Mouse (Mus musculus) G1E-ER4 (cell line): ENCODE results near the gene Hoxa7. TPM values are rescaled to one million over a fixed set of nuclear protein-coding genes. Genes with fewer than 3 reads are reported as not detected.

ENCODE experiments used
- GATA1 ChIP-seq: IDR thresholded peaks from one replicate; pipeline ENCODE4 v1.8.0; 2012; ENCODE audit warnings: low read length, inconsistent platforms
- polyA plus RNA-seq: library from polyadenylated mRNA; stranded (reverse); fragments of >175 nt; gene quantifications from 2 replicates; pipeline ENCODE4 v1.2.3, GENCODE M21; 2012

Gene Hoxa7
- polyA plus RNA-seq, 1 experiment, result not detected

DNA sequence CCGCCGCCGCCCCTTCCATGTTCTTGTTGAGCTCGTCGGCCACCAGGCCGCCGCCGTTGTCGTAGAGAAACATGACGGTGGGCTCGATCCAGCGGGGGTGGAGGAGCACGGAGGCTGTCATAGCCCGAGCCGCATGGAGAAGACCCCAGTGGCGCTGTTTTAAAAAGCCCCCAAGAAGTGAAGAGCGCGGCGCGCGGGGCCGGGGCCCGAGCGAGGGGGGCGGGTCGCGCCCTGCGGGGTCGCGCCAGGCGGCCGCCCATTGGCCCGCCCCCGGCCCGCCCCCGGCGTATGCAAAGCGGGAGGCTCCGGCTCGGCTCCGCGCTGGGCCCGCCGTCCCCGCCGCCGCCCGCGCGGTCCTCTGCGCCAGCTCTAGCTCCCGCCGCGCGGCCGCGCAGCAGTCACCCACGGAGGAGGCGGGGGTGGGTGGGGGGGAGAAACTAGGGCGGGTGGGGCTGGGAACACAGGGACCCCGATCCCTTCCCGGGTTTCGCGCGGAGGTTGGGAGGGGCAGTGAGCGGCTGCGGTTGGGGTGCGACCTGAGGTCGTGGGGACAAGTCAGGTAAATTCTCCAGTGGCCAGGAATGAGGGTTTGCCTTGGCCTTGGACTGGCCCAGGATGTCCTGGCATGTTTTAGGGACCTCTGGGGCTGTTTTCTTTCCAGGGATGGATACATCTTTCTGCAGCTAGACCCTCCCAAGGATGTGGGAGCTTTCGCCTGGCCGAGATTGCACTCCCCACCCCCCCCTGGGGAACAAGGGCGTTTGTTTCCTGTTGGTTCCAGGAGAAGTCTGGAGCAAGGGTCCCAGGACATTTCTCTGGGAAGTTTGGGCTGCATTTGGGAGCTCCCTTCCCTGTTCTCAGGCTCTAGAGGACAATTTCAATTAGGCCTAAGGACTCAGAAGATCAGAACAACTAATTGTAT lies 39.3 kb upstream of the Hoxa7 start, which contains the start of gene Hoxa13:
Hoxa13 (minus strand) TSS at position 227 of the 922 bp plus-strand sequence.
- TF ChIP-seq GATA1, result no peak

- TF ChIP-seq GATA1, result no peak
Measured at GRCm38 (mm10) chr6:52259811-52260261, 38.2 kb upstream of the Hoxa7 start.

- TF ChIP-seq GATA1, result no peak
Measured at GRCm38 (mm10) chr6:52259081-52259790, 37.6 kb upstream of the Hoxa7 start.

GRCm38 (mm10) chr6:52256956-52257355 lies 35.3 kb upstream of the Hoxa7 start:
- TF ChIP-seq GATA1, result no peak

- TF ChIP-seq GATA1, result no peak
Measured at GRCm38 (mm10) chr6:52253511-52254500, 32.2 kb upstream of the Hoxa7 start.

DNA sequence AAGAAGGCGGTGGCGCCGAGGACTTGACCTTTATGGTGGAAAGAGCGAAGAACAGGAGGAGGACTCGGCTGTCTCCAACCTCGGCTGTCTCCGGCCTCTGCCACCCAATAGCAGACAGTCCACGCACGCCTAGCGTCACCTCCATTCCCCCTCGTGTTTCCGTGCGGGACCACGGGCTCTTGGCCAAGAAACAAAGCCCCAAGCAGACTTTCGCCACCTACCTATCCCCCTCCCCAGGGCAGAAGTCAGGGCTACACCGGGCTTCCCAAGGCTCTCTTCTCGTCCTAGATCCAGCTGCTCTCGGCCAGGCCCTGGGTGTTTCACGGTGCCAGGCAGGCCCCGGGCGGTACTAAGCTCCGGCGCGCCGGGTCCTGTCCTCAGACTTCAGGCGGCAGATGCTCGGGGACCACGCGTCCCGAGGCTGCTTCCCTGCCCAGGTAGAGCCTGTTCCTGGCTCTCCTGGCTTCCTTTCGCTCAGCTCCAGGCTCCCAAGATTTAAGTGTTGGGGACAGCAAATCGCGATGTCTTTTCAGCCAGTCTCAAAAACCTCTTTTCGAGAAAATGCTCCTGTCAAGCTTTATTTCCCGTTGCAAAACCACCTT lies 31.2 kb upstream of the Hoxa7 start:
- no peak for TF ChIP-seq GATA1

DNA sequence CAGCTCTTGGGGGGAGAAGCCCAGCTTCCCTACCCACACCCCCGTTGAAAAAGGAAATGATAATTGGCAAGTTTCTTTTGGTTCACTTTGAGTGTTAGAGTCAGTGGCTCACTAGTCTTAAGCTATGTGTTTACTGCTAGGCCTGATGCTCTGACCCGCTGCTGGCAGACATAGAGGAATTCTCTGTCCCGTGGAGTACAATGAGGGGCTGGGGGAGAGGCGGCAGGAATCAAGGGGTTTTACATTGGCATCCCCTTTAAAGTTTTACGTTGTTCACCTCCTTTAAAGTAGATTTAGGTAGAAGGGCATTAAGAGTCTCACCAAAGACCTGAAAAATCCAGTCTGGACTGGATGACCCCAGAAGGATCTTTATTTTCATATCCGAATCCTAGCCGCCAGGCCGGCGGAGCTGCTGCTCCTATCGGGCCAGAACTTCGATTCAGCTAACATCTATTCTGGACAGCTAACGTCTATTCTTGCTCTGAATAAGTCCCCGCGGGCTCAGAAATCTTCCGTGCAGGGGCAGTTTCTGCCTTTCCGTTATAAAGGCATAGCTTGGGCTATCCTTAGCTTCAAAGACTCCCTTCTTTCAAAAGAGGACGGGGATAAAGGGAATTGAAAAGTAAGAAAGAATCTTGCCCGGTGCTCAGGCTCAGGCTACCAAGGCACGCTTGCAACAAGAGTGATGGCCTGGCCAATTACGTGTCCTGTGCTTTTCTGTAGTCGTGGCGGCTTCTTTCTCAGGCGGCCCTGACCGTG lies 30.5 kb upstream of the Hoxa7 start:
- no peak for TF ChIP-seq GATA1

- TF ChIP-seq GATA1, result no peak
Measured at GRCm38 (mm10) chr6:52251177-52251879, 29.7 kb upstream of the Hoxa7 start.

DNA sequence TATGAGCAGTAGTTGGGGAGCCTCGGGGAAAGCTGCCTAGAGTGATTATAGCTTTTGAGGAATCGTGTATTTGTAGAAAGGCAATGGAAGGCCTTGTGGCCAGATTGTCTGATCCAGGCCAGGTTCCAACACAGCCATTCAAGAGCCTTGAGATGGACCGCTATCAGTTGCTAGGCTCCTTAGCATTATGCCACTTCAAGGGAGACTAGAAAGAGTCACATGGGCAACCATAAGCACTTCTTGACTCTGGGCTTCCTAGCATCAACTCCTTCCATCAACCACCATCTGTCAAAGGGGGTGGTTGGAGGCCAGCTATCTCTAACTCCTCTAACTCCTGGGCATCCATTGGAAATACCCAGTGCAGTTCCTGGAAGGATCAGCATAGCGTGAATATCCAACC lies 28.2 kb upstream of the Hoxa7 start:
- TF ChIP-seq GATA1, result no peak

DNA sequence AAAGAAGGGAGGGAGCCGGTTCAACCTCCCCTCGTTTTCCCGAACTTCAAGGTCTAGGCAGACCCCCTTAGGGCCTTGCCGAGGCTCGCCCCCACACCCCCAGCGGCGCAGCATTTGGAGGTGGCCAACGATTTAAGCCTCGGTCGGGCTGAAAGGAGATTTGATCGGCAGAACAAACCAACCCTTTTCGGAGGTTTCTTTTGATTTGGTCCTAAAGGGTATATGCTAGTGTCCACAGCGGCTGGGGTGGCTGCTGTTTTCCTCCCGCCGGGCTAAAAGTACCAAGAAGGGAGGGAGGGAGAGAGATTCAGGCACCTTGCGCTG lies 27.7 kb upstream of the Hoxa7 start:
- TF ChIP-seq GATA1, result no peak

GRCm38 (mm10) chr6:52248638-52249414 lies 27.2 kb upstream of the Hoxa7 start:
- TF ChIP-seq GATA1, result no peak

DNA sequence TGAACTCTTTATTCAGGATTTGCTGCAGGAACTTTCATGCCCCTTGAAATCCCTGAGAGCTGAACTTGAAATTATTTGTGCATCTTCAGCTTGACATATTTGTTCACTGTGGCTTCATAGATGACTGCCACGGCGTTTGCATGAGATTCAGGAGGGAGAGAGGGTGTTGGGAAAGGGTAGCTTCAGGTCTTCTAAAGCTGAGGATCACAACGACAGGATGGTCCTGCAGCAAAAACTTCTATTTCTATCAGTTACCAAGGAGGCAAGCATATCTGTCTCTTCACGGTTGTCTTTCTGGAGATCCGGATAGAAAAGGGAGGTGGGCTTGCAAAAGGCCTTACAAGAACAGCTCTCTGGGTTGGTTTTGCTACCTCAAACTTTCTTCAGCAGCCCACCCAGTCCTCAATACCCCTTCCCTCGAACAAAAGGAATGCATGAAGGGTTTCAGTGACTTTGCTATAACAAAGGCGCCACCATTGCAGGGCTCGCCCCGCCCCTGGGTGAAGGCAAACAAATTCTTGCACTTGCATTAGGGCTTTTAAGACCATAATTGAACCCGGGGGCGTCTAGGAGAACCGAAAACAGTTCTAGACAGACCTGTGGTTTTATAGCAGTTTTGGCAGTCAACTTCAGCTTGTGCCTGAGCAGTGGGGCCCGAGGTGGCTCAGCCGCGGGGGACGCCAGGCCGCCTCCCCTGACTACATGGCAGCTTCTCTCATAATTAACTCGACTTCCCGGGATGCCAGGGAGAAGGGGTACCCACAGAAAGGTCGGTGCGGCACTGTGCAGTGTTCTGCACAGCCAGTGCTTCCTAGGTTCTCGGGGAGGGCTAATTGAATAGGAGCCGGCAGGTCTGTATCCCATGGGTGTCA lies 26.3 kb upstream of the Hoxa7 start:
- TF ChIP-seq GATA1, result no peak

DNA sequence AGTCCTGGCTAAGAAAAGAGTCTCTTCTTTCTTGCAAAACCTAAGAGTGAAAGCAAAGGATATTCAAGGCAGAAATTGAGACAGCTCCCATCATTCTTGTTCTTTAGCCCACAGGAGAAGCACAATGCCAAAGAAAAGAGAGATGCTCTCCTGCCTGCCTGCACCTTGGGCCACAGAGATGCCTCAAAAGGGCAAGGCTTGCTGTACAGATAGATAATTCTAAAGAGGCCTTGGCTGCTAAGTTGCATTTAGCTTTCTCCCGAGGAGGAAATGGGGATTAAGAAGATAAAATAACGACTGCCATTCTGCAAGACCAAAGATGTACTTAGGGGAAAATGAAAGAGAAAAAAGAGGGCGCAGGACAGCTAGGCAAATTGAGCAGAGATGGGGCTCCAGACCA lies 25.3 kb upstream of the Hoxa7 start:
- no peak for TF ChIP-seq GATA1
